Mouse (Mus musculus) monocyte, adult 5-6 weeks (primary cell): ENCODE data around the gene Ralgapb. TPM values are rescaled to one million over a fixed set of nuclear protein-coding genes. Genes with fewer than 3 reads are reported as not detected.
"Not testable (repeated sequence)": the region's sequence is repeated elsewhere in the genome, so short reads cannot be mapped to it uniquely, and the experiment has no call there.

Experiments used
- ATAC-seq: fragments of 153-309, 156-312 bp; replicated peaks from 2 replicates; pipeline ENCODE4 v1.8.0; 2017; ENCODE audit warnings: mild to moderate bottlenecking; ENCODE audit not compliant: low TSS enrichment, insufficient number of reproducible peaks, severe bottlenecking, poor library complexity, low FRiP score
- total RNA-seq: library from RNA; stranded (forward); fragments of 200-1000, 200-491, 200-594 nt; gene quantifications from 3 replicates; pipeline ENCODE4 v1.2.3, GENCODE M21; 2017

Ralgapb gene
- total RNA-seq, 1 experiment from 2014 or later, result 39.3 TPM

- no peak for ATAC-seq
Measured at GRCm38 (mm10) chr2:158389421-158389820, 20.2 kb upstream of the Ralgapb start.

- no peak for ATAC-seq
Measured at GRCm38 (mm10) chr2:158396369-158396768, 13.3 kb upstream of the Ralgapb start.

GRCm38 (mm10) chr2:158397140-158397539, 12.5 kb upstream of the Ralgapb start:
- ATAC-seq, result not testable (repeated sequence)

DNA sequence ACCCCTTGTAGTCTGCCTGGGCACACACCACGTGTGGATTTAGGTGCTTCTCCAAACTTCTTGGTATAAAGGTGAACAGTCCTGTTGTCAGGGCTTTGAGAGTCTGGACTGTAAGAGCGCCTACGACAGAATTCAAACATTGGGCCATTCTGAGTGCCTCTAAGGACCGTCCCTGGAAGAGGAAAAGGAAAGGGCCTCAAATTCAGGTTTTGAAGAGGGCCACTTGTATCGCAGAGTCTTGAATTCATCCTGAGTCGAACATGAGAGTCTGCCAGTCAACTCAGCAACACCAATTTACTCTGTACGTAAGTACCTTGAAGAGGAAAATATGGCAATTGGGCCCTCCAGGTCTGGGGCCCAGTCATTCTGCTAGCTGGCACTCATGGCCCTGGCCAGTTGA, 6.7 kb upstream of the Ralgapb start:
- ATAC-seq, result no peak

GRCm38 (mm10) chr2:158408997-158409594, 552 bp upstream of the Ralgapb start:
- peak; percentile 15; the same call in 1 of the 2 replicates for ATAC-seq

DNA sequence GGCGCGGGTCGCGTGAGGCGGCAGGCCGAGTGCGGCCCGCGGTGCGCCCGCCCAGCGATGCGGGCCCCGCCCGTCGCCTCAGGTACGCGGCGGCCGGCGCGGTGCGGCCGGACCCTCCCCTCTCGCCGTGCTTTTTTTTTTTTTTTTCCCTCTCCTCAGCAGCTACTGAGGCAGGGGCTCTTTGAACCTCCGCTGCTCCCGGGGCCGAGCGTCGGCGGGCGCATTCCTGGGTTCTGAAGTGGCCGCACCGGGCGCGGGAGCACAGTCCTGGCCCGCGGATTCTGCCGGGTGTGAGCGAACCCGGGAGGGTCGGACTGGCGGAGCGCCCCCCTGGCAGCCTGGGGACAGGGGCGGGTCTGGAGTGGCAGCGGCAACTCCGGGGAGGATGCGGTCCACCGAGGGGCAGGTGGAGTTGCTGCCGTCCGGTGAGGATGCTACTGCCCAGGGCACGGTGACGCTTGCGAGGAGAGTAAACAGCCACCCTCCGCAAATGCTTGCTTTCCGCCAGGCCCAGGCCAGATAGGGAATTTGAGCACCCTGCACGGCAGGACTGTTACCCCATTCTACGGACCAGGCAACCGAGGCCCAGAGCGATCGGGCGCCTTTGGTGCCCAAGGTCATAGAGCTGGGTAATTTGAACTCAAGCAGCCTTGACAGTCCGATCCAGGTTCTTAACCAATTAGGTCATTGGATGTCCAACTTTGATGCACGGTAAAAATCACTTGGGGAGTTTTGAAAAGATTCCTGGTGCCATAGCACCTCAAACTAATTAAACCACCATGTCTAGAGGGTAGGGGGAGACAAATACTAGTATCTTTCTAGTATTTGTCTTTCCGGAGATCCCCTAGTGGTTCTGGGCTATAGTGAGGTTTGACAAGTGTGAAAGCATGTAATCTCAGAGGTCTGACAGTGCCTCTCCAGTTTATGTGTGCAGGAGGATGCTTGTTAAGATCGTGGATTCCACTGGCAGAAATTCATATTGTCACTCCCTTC, 670 bp downstream of the Ralgapb start:
- peak; percentile 23 for ATAC-seq

- no peak for ATAC-seq
Measured at GRCm38 (mm10) chr2:158413240-158413639, 3.6 kb downstream of the Ralgapb start.

DNA sequence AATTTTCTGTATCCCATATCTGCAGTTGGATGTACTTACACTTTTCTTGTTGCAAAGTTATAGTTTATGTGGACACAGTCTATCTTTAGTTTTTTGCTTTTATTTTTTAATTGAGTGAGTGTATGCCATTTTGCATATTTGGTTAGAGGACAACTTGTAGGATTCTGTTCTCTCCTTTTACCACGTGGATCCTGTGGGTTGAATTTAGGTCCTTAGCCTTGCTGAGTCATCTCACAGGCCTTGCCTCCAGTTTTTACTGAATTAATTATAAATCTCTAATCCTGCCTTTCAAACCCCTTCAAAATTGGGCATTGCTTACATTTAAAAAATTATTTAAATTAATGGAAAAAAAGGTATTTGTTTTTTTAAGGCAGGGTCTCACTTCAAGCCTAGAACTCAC, 6.2 kb downstream of the Ralgapb start:
- ATAC-seq, result no peak

DNA sequence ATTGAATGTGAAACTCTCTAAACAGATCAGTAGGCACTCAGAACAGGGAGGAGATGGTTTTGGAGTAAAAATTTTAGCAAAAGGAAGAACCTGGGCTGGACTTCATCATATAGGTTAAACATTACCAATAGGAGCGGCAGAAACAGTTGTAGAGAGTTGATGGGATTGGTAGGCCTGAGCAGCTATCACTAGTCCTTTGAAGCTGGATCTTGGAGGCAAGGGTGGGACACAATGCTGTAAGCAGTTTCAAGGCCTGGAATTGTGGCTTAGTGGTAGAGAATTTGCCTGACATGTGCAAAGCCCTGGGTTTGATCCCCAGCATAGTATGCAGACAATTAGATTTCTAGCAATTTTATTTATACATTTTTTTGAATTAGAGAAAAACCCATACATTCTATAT, 9.0 kb downstream of the Ralgapb start:
- no peak for ATAC-seq

DNA sequence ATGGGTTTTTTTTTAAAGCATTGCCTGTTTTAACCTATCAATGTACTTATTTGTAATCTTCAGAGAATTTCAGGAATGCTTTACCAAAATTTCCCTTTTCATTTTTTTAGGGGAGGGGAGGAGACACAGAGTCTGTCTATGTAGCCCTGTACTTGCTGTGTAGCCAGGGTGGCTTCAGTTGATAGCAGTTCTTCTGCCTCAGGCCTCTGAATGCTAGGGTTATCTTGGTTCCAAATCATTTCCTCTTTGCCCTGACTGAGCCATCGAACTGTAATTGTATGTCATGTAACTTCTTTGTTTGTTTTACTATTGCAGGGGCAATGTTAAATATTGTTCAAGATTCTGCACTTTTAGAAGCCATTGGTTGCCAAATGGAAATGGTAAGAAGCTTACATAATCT, 36.2 kb downstream of the Ralgapb start:
- ATAC-seq, result no peak

- no peak for ATAC-seq
Measured at GRCm38 (mm10) chr2:158449845-158450244, 40.2 kb downstream of the Ralgapb start.

GRCm38 (mm10) chr2:158456451-158456850, 46.8 kb downstream of the Ralgapb start:
- ATAC-seq, result no peak

DNA sequence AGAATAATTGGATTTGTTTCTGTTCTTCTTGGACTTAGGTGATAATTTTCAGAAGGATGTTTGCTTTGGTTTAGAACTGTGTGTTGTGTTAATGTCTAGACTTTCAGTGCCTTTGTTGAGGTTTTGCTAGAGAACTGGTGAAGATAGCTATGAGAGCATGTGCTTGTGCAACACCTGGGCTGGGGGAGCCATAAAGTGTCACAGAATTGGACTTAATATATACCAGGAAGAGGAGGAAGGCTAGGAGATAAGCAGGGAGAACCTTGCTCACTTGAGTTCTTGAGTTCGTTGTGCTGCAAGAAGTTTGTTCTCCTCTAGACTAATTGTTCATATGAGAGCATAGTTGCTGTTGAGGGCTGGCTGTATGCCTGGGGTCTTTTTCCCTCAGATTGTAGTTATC, 48.0 kb downstream of the Ralgapb start:
- no peak for ATAC-seq

- no peak for ATAC-seq
Measured at GRCm38 (mm10) chr2:158462450-158462849, 52.8 kb downstream of the Ralgapb start.

GRCm38 (mm10) chr2:158474159-158474558, 64.5 kb downstream of the Ralgapb start:
- no peak for ATAC-seq

GRCm38 (mm10) chr2:158477640-158478039, 68.0 kb downstream of the Ralgapb start:
- no peak for ATAC-seq

DNA sequence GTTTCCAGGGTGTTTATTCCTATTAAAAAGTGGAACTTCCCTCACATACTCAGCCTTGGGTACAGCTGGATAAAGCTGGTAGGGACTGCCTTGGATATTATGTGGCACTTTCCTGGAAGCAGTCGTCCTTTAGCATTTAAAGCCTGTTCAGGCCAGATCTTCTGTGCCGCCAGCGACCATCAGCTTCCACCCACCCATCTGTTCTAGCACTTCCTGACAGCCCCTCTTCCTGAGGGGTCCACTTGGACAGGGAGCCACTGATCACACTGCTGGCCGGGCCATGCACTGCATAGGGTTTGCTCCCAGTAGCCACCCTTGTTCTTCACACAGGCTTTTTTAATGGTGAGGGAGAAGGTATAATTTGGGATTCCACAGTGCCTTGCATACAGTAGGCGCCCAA, 88.8 kb downstream of the Ralgapb start:
- no peak for ATAC-seq

- ATAC-seq, result no peak
Measured at GRCm38 (mm10) chr2:158501836-158502812, 92.5 kb downstream of the Ralgapb start, which contains the start of gene Adig. Adig (plus strand) TSS chr2:158502612.

DNA sequence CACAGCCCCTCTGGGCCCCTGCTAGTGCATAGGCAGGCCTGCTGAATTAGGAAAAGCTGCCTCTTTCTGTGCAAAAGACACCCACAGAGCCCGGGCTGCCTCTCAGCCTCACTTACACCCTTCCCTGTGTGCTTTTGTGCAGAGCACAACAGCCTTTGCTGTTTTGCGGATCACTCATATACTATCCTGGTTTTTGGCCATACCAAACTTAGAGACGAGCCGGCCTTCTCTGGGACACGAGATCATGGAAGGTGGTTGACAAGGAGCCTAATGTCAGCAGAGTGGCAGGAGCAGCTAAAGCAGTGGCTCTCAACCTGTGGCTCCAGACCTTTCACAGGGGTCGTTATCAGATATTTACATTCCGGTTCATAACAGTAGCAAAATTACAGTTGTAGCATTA, 93.6 kb downstream of the Ralgapb start:
- ATAC-seq, result no peak
